Mouse (Mus musculus): ENCODE results near the gene Bcs1l.

DNA sequence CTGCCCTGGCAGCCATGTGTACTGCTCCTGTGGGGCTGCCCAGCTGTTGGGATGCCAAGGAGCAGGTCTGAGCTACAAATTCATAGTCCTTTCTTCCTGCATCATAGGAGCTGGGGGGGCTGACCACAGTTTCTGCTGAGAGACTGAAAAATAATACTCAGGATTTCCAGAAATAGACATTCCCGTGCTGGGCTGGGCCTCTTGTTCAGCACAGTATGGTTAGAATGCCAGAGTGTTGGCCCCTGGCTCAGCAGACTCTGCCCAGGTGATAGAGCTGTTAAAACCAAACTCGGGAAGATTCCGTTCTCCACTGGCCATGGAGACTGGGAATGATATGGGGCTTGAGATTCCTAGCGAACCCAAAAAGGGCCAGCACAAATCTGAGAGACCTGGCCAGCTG, 38.0 kb downstream of the Bcs1l start:
- TF ChIP-seq CTCF (conservative IDR thresholded peaks at IDR 0.05; ENCODE audit: low read length) (no peak), POU5F1 (IDR thresholded peaks at IDR 0.05; ENCODE audit: borderline replicate concordance, low read length) (no peak)

Measured in E14TG2a.4 (cell line).